Mouse (Mus musculus) heart, embryonic 16.5 days (tissue): ENCODE data around the gene Slc9a8. TPM values are rescaled to one million over a fixed set of nuclear protein-coding genes. Genes with fewer than 3 reads are reported as not detected.

Source experiments
- ATAC-seq: fragments of 200-750 bp; cut with Nextera tagmentation; replicated peaks from 2 replicates; pipeline ENCODE4 v1.8.0; 2017; ENCODE audit warnings: moderate number of reproducible peaks; ENCODE audit not compliant: insufficient read depth, low FRiP score; ENCODE audit errors: extremely low read depth
- H3K27ac ChIP-seq: fragments of 300-500 bp; sonication (generic); 2 replicates; pipeline ENCODE4 v1.5.1; 2014; ENCODE audit warnings: mild to moderate bottlenecking, low read length, control low read depth, moderate library complexity
- H3K27me3 ChIP-seq: fragments of 300-500 bp; sonication (generic); 2 replicates; pipeline ENCODE4 v1.6.1; 2014; ENCODE audit warnings: low read length, mixed read lengths; ENCODE audit not compliant: control insufficient read depth, insufficient read depth
- H3K36me3 ChIP-seq: fragments of 300-500 bp; sonication (generic); 2 replicates; pipeline ENCODE4 v1.6.1; 2014; ENCODE audit not compliant: control insufficient read depth, insufficient read depth
- H3K4me1 ChIP-seq: fragments of 300-500 bp; sonication (generic); 2 replicates; pipeline ENCODE4 v1.6.1; 2014; ENCODE audit warnings: low read length, mixed read lengths; ENCODE audit not compliant: control insufficient read depth, insufficient read depth
- H3K4me2 ChIP-seq: fragments of 300-500 bp; sonication (generic); 2 replicates; pipeline ENCODE4 v1.6.1; 2014; ENCODE audit warnings: low read depth, mild to moderate bottlenecking, control low read depth, low read length
- H3K4me3 ChIP-seq: fragments of 300-500 bp; sonication (generic); 2 replicates; pipeline ENCODE4 v1.5.1; 2014; ENCODE audit warnings: mild to moderate bottlenecking, control low read depth, low read length
- H3K9ac ChIP-seq: fragments of 300-500 bp; sonication (generic); 2 replicates; pipeline ENCODE4 v1.6.1; 2014; ENCODE audit warnings: low read length, control low read depth
- H3K9me3 ChIP-seq: fragments of 300-500 bp; sonication (generic); replicated peaks from 2 replicates; pipeline ENCODE4 v1.6.1; 2016; ENCODE audit warnings: low read length; ENCODE audit not compliant: control insufficient read depth
- WGBS: fragments of 180-500 bp; shearing (Covaris S2); extraction: QIAGEN DNeasy Blood & Tissue Kit; methylation state at CpG from one replicate; pipeline ENCODE4 v1.1.7; 2014; 5-methylcytosine and 5-hydroxymethylcytosine counted together
- polyA plus RNA-seq: library from polyadenylated mRNA; unstranded; fragments of >200 nt; fragmentation: Nextera tagmentation; extraction: Ambion mirVana; gene quantifications from 2 replicates; pipeline ENCODE4 v1.2.1, GENCODE M21; 2015

Gene Slc9a8
- polyA plus RNA-seq, 1 experiment from 2014 or later, result 19.1 TPM

DNA sequence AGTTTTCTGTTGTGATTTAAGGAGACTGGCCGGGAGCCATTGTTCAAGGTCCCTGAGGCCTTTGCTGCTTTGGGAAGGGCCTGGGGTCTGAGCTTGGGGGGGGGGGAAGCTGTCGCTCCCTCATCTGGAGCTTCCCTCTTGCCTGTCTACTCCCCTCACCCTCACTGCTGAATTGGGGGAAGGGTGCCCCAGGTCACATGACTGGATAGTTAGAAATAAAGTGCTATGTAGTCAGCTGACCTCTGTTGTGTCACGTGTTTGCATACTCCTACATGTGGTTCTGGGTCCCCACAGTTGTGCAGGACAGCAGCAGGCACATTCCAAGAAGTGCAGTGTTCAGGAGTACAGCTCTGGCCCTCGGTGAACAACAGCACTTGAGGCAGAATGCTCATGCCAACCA, 55.2 kb downstream of the Slc9a8 start:
- H3K9me3 ChIP-seq, result no peaks in the 10 kb centered on the region
- no peaks in the 10 kb centered on the region for H3K27me3 ChIP-seq
- H3K36me3 ChIP-seq, result peaks cover 22% of the 10 kb centered on the region
- whole genome bisulfite sequencing, result 64% methylated on average over 4 of the region's 4 CpGs
- H3K27ac ChIP-seq, result peak overlapping the region; percentile 68
- no peak overlapping the region for H3K9ac ChIP-seq
- H3K4me3 ChIP-seq, result no peak overlapping the region
- H3K4me2 ChIP-seq, result no peak overlapping the region
- no peak for ATAC-seq
- H3K4me1 ChIP-seq, result peaks cover 19% of the 10 kb centered on the region

DNA sequence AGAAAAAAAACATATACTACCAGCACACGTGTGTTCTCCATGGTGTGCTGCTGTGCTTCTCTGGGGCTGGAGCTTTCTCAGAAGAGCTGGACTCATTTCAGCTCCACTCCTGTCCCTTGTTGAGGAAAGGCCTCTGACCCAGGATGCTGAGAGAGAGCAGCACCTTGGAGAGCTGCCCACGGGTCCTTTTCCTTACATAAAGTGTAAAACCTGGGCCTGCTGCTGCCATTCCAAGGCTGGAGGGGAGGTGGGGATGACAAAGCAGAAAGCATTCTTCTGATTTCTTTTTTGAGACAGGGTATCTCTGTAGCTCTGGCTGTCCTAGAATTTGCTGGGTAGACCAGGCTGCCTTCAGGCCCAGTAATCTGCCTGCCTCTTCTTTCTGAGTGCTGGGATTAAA, 56.6 kb downstream of the Slc9a8 start:
- H3K4me1 ChIP-seq, result peaks cover 18% of the 10 kb centered on the region
- no peak overlapping the region for H3K27ac ChIP-seq
- ATAC-seq, result no peak
- no peak overlapping the region for H3K9ac ChIP-seq
- H3K27me3 ChIP-seq, result no peaks in the 10 kb centered on the region
- H3K36me3 ChIP-seq, result peaks cover 19% of the 10 kb centered on the region
- WGBS, result 37% methylated on average over 2 of the region's 2 CpGs
- H3K4me2 ChIP-seq, result no peak overlapping the region
- no peak overlapping the region for H3K4me3 ChIP-seq
- no peaks in the 10 kb centered on the region for H3K9me3 ChIP-seq

DNA sequence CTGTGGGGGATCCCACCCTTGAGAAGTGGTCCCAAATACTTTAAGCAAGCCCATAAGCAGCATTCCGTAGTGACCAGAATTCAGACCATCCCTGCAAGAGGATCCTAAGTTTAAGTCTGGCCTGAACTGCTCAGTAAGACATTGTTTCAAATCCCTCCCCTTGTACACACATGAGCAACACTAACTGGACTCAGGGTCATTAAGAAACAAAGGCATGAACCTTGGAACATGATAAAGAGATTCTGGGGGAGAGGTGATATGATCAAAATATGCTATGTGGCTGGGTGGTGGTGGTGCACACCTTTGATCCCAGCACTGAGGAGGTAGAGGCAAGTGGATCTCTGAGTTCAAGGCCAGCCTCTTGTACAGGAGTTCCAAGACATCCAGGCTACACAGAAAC, 58.0 kb downstream of the Slc9a8 start:
- H3K4me2 ChIP-seq, result no peak overlapping the region
- 100% methylated on average over 1 of the region's 1 CpGs for WGBS
- no peaks in the 10 kb centered on the region for H3K9me3 ChIP-seq
- H3K9ac ChIP-seq, result no peak overlapping the region
- peaks cover 18% of the 10 kb centered on the region for H3K4me1 ChIP-seq
- ATAC-seq, result no peak
- no peak overlapping the region for H3K4me3 ChIP-seq
- no peaks in the 10 kb centered on the region for H3K27me3 ChIP-seq
- H3K27ac ChIP-seq, result no peak overlapping the region
- H3K36me3 ChIP-seq, result peaks cover 16% of the 10 kb centered on the region

DNA sequence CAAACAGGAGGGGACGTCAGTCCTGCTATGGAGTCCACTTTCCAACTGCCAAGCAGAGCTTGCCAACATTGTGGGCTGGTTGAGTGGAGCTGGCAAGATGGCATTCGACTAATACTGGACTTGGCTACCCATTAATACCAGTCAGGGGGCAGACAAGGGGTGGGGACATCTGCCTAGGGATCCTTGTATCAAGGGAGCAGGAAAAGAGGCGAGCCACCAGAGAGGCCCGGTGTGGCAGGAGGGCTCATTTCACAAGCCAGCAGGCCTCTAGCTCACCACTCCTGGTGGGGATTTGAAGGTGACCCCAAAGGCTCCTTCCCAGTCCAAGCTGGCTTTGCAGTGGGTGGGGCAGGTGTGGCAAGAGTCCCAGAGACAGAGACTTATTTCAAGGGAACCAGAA, 61.2 kb downstream of the Slc9a8 start:
- Histone ChIP-seq H3K4me1 (peaks cover 6% of the 10 kb centered on the region), H3K4me2 (no peak overlapping the region), H3K9ac (no peak overlapping the region), H3K27me3 (no peaks in the 10 kb centered on the region), H3K36me3 (peaks cover 14% of the 10 kb centered on the region; the same call in 1 of the 2 replicates), H3K27ac (no peak overlapping the region), H3K9me3 (no peaks in the 10 kb centered on the region), H3K4me3 (no peak overlapping the region)
- 88% methylated on average over 4 of the region's 4 CpGs for WGBS
- no peak for ATAC-seq

DNA sequence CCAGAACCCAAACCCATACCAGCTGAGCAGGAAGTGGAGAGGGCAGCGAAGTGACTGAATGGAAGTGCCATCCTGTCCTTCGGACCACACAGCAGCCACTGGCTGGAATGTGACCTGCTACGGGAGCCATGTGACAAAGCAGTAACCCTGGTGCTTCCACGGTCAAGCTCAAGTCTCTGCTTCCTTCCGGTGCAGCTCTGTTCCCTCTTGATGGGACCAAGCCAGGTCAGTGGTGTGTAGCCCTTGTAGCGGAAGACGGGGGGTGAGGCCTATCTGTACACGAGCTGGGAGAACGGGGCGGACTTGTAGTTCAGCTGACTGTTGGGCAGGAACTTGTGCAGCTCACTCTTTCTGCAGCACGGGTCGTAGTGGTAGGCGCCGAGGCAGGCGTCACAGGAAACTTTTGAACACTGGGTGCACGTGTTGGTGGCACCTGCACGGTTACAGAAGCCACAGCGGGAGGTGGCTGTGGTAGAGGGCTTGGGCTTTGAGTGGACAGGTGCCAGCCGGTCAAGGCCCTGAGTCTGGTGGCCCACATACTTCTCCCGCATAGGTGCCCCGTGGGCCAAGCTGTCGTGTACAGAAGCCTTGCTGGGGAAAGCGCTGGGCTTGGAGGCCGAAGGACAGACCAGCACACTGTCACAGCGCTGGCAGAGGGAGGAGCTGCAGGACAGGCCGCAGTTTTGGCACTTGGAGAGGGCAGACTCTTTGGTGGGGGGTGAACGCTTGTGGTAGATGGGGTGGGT, 61.7 kb downstream of the Slc9a8 start:
- Histone ChIP-seq H3K36me3 (peaks cover 14% of the 10 kb centered on the region; the same call in 1 of the 2 replicates), H3K27ac (no peak overlapping the region), H3K4me1 (peaks cover 6% of the 10 kb centered on the region), H3K9me3 (no peaks in the 10 kb centered on the region), H3K27me3 (no peaks in the 10 kb centered on the region), H3K9ac (no peak overlapping the region), H3K4me2 (no peak overlapping the region), H3K4me3 (no peak overlapping the region)
- 88% methylated on average over 27 of the region's 27 CpGs for WGBS
- no peak for ATAC-seq

DNA sequence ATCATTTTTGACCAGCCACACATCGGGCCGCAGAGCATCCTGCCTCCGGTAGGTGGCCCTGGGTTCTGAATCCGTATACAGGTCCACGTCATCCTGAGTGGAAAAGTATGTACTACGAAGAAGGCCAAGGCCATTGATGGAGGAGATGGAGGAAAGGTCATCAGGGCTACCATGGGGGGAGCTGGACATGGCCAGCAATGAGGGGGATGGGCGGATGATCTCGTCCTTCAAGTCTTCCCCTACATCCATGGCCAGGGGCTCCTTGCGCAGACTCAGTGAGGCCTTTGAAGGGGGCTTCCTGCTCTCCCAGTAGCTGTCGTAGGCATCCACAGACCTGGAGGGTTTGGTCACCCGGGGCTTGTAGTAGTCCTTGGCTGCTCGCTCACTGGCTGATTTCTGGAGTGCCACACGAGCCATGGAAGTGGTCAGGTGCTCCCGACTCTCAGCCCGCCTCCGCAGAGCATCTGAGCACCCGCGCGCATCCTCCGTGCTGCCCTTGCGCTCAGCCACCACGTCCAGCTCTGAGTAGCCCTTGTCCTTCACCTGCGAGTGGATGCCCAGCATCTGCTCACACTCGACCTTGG, 62.4 kb downstream of the Slc9a8 start:
- no peak for ATAC-seq
- Histone ChIP-seq H3K9ac (no peak overlapping the region), H3K27me3 (no peaks in the 10 kb centered on the region), H3K4me3 (no peak overlapping the region), H3K36me3 (peaks cover 14% of the 10 kb centered on the region; the same call in 1 of the 2 replicates), H3K4me1 (peaks cover 10% of the 10 kb centered on the region), H3K4me2 (no peak overlapping the region), H3K9me3 (no peaks in the 10 kb centered on the region), H3K27ac (no peak overlapping the region)
- WGBS, result 93% methylated on average over 24 of the region's 24 CpGs

DNA sequence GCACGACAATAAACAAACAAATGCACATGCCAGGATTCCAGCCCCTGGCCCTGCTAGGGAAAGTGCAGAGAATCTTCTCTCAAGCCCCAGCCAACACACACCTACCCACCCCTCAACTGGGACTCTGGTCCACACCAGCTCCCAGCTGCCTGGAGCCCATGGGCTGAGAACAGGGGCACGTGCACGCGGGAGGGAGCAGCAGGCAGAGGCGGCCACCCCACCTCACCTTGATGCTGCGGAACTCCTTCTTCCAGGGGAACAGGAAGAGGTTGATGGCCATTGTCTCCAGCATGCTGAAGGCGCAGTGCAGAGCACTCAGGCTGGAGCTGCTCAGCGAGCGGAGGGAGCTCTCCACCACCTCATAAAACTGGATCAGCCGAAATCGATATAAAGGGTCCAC, 63.4 kb downstream of the Slc9a8 start:
- no peak for ATAC-seq
- H3K36me3 ChIP-seq, result peaks cover 14% of the 10 kb centered on the region; the same call in 1 of the 2 replicates
- no peak overlapping the region for H3K4me2 ChIP-seq
- WGBS, result 92% methylated on average over 11 of the region's 11 CpGs
- H3K9ac ChIP-seq, result no peak overlapping the region
- peaks cover 10% of the 10 kb centered on the region for H3K4me1 ChIP-seq
- no peak overlapping the region for H3K27ac ChIP-seq
- no peak overlapping the region for H3K4me3 ChIP-seq
- no peaks in the 10 kb centered on the region for H3K27me3 ChIP-seq
- no peaks in the 10 kb centered on the region for H3K9me3 ChIP-seq

DNA sequence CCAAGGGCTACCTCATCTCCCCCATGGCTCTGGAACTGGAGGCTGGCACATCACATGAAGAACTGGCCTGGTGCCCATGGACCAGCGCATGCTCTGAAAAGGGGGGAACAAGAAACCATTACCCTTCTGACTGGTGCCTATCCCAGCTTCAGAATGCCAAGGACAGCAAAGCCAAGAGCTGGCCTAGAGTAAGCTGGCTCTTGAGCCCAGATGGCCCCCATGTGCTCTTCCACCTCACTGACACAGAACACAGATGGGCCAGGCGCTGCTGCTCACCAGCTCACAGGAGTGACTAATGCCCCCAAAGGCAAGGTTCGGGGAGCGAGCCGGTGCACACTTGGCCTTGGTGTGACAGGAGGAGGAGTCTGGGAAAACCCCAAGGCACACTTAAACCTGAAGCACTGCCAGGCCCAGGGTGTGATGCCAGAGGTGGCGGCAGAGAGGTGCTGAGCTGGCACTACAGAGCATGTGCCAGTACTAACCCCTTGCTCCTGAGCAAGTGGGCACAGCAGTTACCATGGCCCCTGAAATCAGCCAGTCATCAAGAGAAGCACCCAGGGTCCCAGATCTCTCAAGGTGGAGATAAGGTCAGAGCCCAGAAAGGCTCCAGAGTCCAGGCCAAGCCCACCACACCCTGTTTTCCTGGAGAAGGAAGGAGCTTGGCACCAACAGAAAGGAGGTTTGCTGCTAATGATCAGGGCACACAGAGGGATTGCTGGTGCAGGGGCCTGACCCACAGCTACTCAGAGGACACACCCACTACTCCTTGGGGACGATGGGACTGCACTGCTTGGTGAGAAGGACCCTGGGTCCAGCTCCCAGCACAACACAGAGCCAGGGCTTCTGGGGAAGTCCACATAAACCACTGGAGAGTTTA, 64.2 kb downstream of the Slc9a8 start:
- no peak overlapping the region for H3K4me2 ChIP-seq
- H3K27me3 ChIP-seq, result no peaks in the 10 kb centered on the region
- 70% methylated on average over 7 of the region's 7 CpGs for WGBS
- no peak overlapping the region for H3K9ac ChIP-seq
- H3K36me3 ChIP-seq, result peaks cover 14% of the 10 kb centered on the region; the same call in 1 of the 2 replicates
- H3K9me3 ChIP-seq, result no peaks in the 10 kb centered on the region
- ATAC-seq, result no peak
- H3K27ac ChIP-seq, result no peak overlapping the region; the same call in 1 of the 2 replicates
- H3K4me3 ChIP-seq, result no peak overlapping the region
- H3K4me1 ChIP-seq, result peaks cover 12% of the 10 kb centered on the region

DNA sequence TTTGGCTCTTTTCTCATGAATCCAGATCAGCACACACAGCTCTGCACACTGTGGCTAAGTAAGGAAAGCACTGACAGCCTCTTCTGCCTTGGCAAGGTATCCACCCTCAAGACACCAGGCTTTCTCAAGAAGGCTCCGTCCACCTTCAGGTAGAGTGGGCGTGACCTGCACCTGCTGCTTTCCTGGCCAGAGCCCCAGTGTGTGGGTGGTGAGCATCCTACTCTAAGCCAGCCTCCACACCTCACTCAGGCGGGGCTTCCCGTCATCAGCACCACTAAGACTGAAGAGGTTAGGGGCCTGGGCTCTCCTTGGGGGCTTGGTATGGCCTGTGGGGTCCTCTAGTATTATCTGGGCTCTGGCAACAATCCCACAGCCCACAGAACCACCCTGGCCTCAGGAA, 65.1 kb downstream of the Slc9a8 start:
- no peaks in the 10 kb centered on the region for H3K9me3 ChIP-seq
- no peak overlapping the region for H3K4me3 ChIP-seq
- H3K4me1 ChIP-seq, result peaks cover 21% of the 10 kb centered on the region
- H3K27ac ChIP-seq, result no peak overlapping the region
- H3K9ac ChIP-seq, result no peak overlapping the region
- H3K27me3 ChIP-seq, result no peaks in the 10 kb centered on the region
- WGBS, result 87% methylated on average over 4 of the region's 4 CpGs
- ATAC-seq, result no peak
- no peak overlapping the region for H3K4me2 ChIP-seq
- peaks cover 14% of the 10 kb centered on the region; the same call in 1 of the 2 replicates for H3K36me3 ChIP-seq
